Mouse (Mus musculus): ENCODE results near the gene Pgf. TPM values are rescaled to one million over a fixed set of nuclear protein-coding genes. Genes with fewer than 3 reads are reported as not detected.

The Pgf gene
- polyA plus RNA-seq, 1 experiment: 5.8 TPM

DNA sequence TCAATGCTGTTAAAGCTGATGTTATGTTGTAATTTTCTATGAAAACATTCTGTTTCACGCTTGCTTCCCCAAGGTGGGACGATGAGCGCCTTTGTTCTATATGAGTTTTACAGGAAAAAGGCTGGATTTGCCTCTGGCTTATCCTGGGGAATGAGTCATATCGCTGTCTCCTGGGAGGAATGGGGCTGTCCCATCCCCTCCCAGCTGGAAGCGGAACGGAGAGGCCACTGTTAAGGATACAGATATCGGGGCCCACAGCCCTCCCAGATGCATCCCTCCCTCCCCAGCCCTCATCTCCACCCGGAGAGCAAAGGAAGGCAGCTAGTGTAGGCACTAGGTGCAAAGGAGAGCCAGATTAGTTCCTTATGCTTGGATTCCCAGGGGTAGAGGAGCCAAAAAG lies 8.2 kb upstream of the Pgf start:
- H3K9me3 ChIP-seq (replicated peaks; ENCODE audit: control insufficient read depth, insufficient read depth, low read length, poor library complexity, severe bottlenecking): no peaks in the 10 kb centered on the region
- no peak overlapping the region for H3K27ac ChIP-seq (ENCODE audit: insufficient read depth, low read length)
- no peak overlapping the region for H3K4me3 ChIP-seq (ENCODE audit: low read depth, low read length)
- no peak for TF ChIP-seq POLR2A (IDR thresholded peaks at IDR 0.05; ENCODE audit: insufficient read depth, low read length)
- no peak for TF ChIP-seq EP300 (IDR thresholded peaks at IDR 0.05; ENCODE audit: insufficient read depth, low read depth, low read length)
- TF ChIP-seq CTCF (IDR thresholded peaks at IDR 0.05; ENCODE audit: low read depth, low read length): no peak
- H3K4me1 ChIP-seq (ENCODE audit: control insufficient read depth, insufficient read depth, low read length): no peaks in the 10 kb centered on the region
- no peaks in the 10 kb centered on the region for H3K27me3 ChIP-seq (ENCODE audit: control insufficient read depth, insufficient read depth, low read length, poor library complexity, severe bottlenecking)
- no peak overlapping the region for H3K9ac ChIP-seq (ENCODE audit: low read depth, poor library complexity, severe bottlenecking)
- H3K36me3 ChIP-seq (ENCODE audit: control insufficient read depth, insufficient read depth, low read length, poor library complexity, severe bottlenecking): no peaks in the 10 kb centered on the region

DNA sequence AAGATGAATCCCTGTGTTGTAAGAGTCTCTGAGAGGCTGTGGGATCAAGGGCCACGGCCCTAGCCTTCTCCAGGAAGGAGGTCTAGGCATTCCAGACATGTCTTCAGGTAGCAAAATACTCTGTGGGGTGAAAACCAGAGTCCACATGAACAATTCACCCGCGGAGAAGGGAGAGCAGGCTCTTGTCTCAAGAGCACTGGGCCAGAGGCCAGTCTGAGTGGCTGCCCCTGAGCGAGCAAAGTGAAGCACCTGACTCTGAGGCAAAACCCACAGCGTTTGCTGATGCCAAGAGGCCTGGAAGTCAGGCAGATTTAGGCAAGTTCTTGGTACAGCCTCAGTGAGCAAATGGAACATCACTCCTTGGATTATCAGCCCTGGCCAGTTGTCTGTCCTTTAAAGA lies 6.5 kb upstream of the Pgf start:
- H3K36me3 ChIP-seq (ENCODE audit: control insufficient read depth, insufficient read depth, low read length, poor library complexity, severe bottlenecking): no peaks in the 10 kb centered on the region
- H3K9ac ChIP-seq (ENCODE audit: low read depth, poor library complexity, severe bottlenecking): no peak overlapping the region
- no peak for TF ChIP-seq EP300 (IDR thresholded peaks at IDR 0.05; ENCODE audit: insufficient read depth, low read depth, low read length)
- TF ChIP-seq POLR2A (IDR thresholded peaks at IDR 0.05; ENCODE audit: insufficient read depth, low read length): no peak
- no peak for TF ChIP-seq CTCF (IDR thresholded peaks at IDR 0.05; ENCODE audit: low read depth, low read length)
- H3K4me3 ChIP-seq (ENCODE audit: low read depth, low read length): no peak overlapping the region
- no peaks in the 10 kb centered on the region for H3K9me3 ChIP-seq (replicated peaks; ENCODE audit: control insufficient read depth, insufficient read depth, low read length, poor library complexity, severe bottlenecking)
- no peaks in the 10 kb centered on the region for H3K27me3 ChIP-seq (ENCODE audit: control insufficient read depth, insufficient read depth, low read length, poor library complexity, severe bottlenecking)
- H3K4me1 ChIP-seq (ENCODE audit: control insufficient read depth, insufficient read depth, low read length): no peaks in the 10 kb centered on the region
- no peak overlapping the region for H3K27ac ChIP-seq (ENCODE audit: insufficient read depth, low read length)

DNA sequence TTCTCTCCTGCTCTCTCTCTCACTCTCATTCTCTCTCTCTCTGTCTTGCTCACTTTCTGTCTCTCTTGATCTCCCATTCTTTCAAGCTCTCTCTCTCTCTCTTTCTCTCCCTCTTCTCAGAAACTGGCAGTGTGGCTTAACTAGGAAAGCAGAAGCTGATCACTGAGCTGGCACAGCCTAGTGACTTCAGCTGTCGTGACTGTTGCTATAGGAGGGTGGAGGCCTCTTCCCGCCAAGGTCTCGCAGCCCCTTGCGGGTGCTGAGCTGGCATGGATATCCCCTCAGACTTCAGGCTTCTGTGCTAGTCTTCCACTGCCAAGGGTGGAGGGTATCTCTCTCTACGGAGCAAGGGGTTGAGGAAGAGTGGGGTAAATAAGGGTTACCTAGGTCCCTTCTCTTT lies 5.3 kb upstream of the Pgf start:
- no peaks in the 10 kb centered on the region for H3K27me3 ChIP-seq (ENCODE audit: control insufficient read depth, insufficient read depth, low read length, poor library complexity, severe bottlenecking)
- TF ChIP-seq EP300 (IDR thresholded peaks at IDR 0.05; ENCODE audit: insufficient read depth, low read depth, low read length) (no peak), POLR2A (IDR thresholded peaks at IDR 0.05; ENCODE audit: insufficient read depth, low read length) (no peak), CTCF (IDR thresholded peaks at IDR 0.05; ENCODE audit: low read depth, low read length) (no peak)
- no peaks in the 10 kb centered on the region for H3K36me3 ChIP-seq (ENCODE audit: control insufficient read depth, insufficient read depth, low read length, poor library complexity, severe bottlenecking)
- no peak overlapping the region for H3K27ac ChIP-seq (ENCODE audit: insufficient read depth, low read length)
- no peaks in the 10 kb centered on the region for H3K4me1 ChIP-seq (ENCODE audit: control insufficient read depth, insufficient read depth, low read length)
- no peaks in the 10 kb centered on the region for H3K9me3 ChIP-seq (replicated peaks; ENCODE audit: control insufficient read depth, insufficient read depth, low read length, poor library complexity, severe bottlenecking)
- H3K9ac ChIP-seq (ENCODE audit: low read depth, poor library complexity, severe bottlenecking): no peak overlapping the region
- no peak overlapping the region for H3K4me3 ChIP-seq (ENCODE audit: low read depth, low read length)

DNA sequence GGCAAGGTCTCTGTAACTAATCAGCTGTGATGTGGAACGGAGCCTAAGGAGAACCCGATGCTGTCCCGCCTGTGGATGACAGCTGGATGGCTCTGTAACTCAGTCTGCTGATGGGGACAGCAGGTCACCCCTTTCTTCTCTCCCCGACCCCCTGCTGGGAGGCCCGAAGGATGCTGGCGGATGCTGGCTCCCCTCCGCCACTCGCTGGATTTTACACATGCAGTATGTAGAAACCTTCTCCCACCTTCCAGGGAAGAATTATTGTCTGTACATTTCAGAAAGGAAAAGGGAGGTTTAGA lies 4.7 kb upstream of the Pgf start:
- H3K4me1 ChIP-seq (ENCODE audit: control insufficient read depth, insufficient read depth, low read length): no peaks in the 10 kb centered on the region
- no peaks in the 10 kb centered on the region for H3K9me3 ChIP-seq (replicated peaks; ENCODE audit: control insufficient read depth, insufficient read depth, low read length, poor library complexity, severe bottlenecking)
- H3K27ac ChIP-seq (ENCODE audit: insufficient read depth, low read length): no peak overlapping the region
- H3K27me3 ChIP-seq (ENCODE audit: control insufficient read depth, insufficient read depth, low read length, poor library complexity, severe bottlenecking): no peaks in the 10 kb centered on the region
- TF ChIP-seq CTCF (IDR thresholded peaks at IDR 0.05; ENCODE audit: low read depth, low read length) (no peak), EP300 (IDR thresholded peaks at IDR 0.05; ENCODE audit: insufficient read depth, low read depth, low read length) (no peak), POLR2A (IDR thresholded peaks at IDR 0.05; ENCODE audit: insufficient read depth, low read length) (no peak)
- no peak overlapping the region for H3K4me3 ChIP-seq (ENCODE audit: low read depth, low read length)
- no peak overlapping the region for H3K9ac ChIP-seq (ENCODE audit: low read depth, poor library complexity, severe bottlenecking)
- H3K36me3 ChIP-seq (ENCODE audit: control insufficient read depth, insufficient read depth, low read length, poor library complexity, severe bottlenecking): no peaks in the 10 kb centered on the region

DNA sequence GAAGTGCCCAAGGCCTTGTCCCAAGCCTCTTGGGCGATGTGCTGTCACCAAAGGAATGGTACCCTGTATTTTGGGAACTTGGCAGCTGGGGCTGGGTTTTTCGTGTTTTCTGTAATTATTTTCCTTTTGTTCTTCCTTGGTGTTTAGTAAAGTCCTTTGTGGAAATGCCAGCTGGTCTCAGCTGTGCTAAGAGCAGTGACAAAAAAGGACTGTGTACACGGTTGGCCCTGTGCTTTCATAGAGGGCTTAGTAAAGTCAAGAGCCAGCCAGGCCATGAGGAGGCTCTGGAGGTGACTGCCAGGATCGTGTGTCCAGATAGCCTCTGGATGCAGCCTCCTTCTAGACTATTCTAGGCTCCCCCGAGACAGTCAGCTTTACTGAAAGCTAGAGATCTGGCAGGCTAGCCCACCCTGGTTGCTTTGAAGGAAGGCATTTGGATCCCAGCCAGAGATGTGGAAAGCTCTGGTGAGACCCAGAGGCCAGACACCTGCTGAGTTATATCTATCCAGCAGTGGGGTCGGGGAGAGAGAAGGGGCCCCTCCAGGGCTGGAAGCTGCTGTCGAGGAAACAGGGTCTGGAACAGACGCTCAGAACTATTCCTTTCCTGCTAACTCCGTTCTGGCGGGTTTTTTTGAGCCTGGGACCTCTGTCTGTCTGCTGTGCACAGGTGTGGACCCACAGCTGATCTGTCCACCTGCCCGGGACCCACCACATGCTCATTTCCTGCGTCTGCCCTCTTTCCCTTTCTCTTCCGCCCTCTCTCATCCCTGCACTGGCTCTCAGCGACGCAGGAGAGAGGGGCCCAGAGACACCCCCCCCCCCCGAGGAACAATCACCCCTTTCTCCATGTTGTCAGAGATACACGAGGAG lies 4.1 kb upstream of the Pgf start:
- no peaks in the 10 kb centered on the region for H3K4me1 ChIP-seq (ENCODE audit: control insufficient read depth, insufficient read depth, low read length)
- H3K27ac ChIP-seq (ENCODE audit: insufficient read depth, low read length): no peak overlapping the region
- H3K9ac ChIP-seq (ENCODE audit: low read depth, poor library complexity, severe bottlenecking): no peak overlapping the region
- TF ChIP-seq EP300 (IDR thresholded peaks at IDR 0.05; ENCODE audit: insufficient read depth, low read depth, low read length): no peak
- TF ChIP-seq POLR2A (IDR thresholded peaks at IDR 0.05; ENCODE audit: insufficient read depth, low read length): no peak
- TF ChIP-seq CTCF (IDR thresholded peaks at IDR 0.05; ENCODE audit: low read depth, low read length): no peak
- H3K36me3 ChIP-seq (ENCODE audit: control insufficient read depth, insufficient read depth, low read length, poor library complexity, severe bottlenecking): no peaks in the 10 kb centered on the region
- H3K9me3 ChIP-seq (replicated peaks; ENCODE audit: control insufficient read depth, insufficient read depth, low read length, poor library complexity, severe bottlenecking): no peaks in the 10 kb centered on the region
- H3K4me3 ChIP-seq (ENCODE audit: low read depth, low read length): no peak overlapping the region
- H3K27me3 ChIP-seq (ENCODE audit: control insufficient read depth, insufficient read depth, low read length, poor library complexity, severe bottlenecking): no peaks in the 10 kb centered on the region

DNA sequence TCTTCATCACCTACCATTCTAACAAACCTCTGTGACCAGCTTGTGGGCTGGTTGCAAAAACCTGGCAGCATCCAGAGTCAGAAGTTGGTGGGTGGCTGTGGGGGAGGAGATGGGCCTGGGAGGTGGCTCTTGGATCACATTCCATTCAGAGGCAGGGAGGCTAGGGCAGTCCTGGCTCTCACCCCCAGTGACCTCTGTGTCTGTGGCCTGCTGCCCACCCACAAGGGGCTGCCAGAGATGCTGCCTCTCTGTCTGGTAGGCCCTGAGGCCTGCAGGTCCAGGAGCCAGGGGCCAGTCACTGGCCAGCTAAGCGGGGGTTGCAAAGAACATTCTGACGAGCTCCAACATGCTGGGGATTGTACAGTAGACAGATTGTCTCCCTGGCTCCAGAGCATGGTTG lies 704 bp upstream of the Pgf start:
- Histone ChIP-seq H3K9me3 (replicated peaks; ENCODE audit: control insufficient read depth, insufficient read depth, low read length, poor library complexity, severe bottlenecking) (no peaks in the 10 kb centered on the region), H3K9ac (ENCODE audit: low read depth, poor library complexity, severe bottlenecking) (no peak overlapping the region), H3K4me3 (ENCODE audit: low read depth, low read length) (no peak overlapping the region), H3K36me3 (ENCODE audit: control insufficient read depth, insufficient read depth, low read length, poor library complexity, severe bottlenecking) (no peaks in the 10 kb centered on the region), H3K27ac (ENCODE audit: insufficient read depth, low read length) (no peak overlapping the region), H3K4me1 (ENCODE audit: control insufficient read depth, insufficient read depth, low read length) (no peaks in the 10 kb centered on the region), H3K27me3 (ENCODE audit: control insufficient read depth, insufficient read depth, low read length, poor library complexity, severe bottlenecking) (no peaks in the 10 kb centered on the region)
- TF ChIP-seq POLR2A (IDR thresholded peaks at IDR 0.05; ENCODE audit: insufficient read depth, low read length) (no peak), CTCF (IDR thresholded peaks at IDR 0.05; ENCODE audit: low read depth, low read length) (no peak), EP300 (IDR thresholded peaks at IDR 0.05; ENCODE audit: insufficient read depth, low read depth, low read length) (no peak)

All from ES-Bruce4 (cell line).